Mouse (Mus musculus) layer of hippocampus, adult 9-10 months (tissue): ENCODE results near the gene Rag2.

ENCODE experiments used
- DNase-seq: peaks from one replicate; pipeline ENCODE4 v3.0.0; 2022; ENCODE audit warnings: low spot score

Gene Rag2

GRCm38 (mm10) chr2:101627227-101627626 lies 2.7 kb downstream of the Rag2 start:
- no peak for DNase-seq

DNA sequence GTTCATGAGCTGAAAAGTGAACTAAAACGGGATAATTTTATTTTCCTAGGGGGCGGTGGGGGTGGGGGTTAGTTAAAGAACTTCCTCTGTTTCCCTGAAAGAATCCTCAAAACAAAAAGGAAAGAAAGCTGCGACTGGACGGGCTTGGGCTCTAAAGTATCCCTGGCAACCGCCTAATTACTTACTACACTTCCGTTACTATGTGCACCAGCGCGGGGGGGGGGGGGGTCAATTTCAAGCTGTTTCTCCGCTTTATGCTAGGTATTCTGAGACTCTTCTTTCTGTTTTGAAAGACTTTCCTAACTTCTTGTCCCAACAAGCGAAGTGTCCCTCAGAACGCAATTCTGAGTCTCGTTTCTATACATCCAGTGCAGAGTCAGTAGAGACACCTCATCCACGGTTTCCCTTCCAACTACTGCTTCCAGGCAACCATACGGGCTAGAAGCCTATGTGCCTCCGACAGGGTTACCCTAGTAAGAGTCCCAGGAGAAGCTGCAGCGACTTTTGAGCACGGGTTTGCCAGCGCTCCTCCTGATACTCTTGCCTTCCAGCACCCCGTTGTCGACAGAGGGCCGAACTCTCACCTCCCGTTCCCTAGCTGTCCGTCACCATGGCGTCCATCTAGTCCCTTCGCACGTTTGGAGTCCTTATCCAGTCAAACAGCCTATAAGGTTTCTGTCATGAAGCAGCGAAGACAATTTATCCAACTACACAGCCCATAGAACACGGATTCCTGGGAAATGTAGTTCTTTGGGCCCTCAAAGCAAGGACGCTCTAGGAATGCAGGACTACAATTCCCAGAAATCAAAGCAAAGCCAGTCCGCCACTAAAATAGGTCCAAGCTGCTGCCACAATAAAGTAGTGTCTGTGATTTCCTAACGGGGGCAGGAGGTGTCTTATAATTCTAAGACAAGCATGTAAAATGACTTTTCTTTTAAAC lies 4.0 kb downstream of the Rag2 start:
- DNase-seq: peak; percentile 99

- no peak for DNase-seq
Observed at GRCm38 (mm10) chr2:101638979-101639839, 14.7 kb downstream of the Rag2 start.

DNA sequence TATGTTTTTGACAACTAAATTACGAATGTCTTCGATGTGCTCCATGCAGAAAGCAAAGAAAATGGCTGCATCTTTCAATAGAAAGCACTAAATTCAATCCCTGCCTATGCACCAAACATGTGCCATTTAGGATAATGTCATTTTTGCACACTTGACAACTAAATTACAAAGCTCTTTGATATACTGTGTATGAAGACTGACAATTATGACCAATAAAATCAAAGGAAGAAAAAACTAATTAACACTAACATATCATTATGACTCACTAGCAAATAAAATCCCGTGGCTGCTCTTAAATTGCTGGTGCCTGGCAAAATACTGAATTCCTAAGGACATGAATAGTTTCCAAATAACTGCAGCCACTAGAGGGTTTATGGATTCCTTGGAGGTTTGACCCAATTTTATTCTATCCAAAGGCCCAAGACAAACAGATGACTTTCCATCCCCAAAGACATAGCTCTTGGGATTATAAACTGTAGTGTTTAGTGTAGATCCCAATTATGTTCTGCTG lies 15.4 kb downstream of the Rag2 start:
- no peak for DNase-seq

DNA sequence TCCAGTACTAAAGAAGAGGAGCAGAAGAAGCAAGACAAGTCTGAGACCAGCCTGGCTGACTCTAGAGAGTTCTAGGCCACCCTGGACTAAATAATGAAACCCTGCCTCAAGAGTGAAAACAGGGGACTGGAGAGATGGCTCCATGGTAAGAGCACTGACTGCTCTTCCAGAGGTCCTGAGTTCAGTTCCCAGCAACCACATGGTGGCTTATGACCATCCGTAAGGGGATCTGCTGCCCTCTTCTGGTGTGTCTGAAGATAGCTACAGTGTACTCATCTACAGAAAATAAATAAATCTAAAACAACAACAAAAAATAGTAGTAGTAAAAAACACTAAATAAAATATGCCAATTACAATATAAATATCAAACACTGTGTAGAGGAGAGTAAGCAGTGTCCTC lies 21.3 kb downstream of the Rag2 start:
- no peak for DNase-seq

DNA sequence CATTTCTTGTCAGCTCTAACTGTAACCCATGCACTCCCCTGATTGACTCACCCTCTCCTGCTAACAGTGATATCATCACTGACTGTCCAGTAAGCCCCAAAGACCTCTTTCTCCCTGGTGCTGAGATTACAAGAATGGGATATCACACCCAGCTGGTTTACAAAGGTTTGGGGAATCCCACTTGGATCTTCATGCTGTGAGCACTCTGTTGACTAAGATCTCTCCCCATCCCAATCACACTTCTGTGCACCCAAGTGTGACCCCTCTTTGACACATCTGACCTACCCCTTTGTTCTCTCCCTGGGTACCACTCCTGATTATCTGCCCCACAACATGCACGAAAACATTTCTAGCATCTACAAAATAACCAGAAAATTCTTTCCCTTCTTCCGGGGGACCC lies 23.8 kb downstream of the Rag2 start:
- DNase-seq: no peak

GRCm38 (mm10) chr2:101649114-101649671 lies 24.7 kb downstream of the Rag2 start, which contains the start of the genes Rag1 and B230118H07Rik:
Rag1 (minus strand) TSS chr2:101649501.
B230118H07Rik (minus strand) TSS chr2:101649532.
- DNase-seq: no peak

DNA sequence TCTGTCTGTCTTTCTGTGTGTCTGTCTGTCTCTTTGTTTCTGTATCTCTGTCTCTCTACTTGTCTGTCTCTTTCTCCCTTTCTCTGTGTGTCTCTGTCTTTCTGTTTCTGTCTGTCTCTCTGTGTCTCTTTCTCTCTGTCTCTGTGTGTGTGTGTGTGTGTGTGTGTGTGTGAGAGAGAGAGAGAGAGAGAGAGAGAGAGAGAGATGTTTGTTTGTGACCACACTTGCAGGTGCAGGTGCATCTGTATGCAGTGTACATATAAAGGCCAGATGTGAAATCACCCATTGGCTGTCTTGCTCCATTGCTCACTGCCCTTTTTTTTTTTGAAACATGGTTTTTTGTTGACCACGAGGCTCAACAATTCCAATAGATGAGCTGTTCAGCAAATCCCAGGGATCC lies 25.9 kb downstream of the Rag2 start:
- no peak for DNase-seq

DNA sequence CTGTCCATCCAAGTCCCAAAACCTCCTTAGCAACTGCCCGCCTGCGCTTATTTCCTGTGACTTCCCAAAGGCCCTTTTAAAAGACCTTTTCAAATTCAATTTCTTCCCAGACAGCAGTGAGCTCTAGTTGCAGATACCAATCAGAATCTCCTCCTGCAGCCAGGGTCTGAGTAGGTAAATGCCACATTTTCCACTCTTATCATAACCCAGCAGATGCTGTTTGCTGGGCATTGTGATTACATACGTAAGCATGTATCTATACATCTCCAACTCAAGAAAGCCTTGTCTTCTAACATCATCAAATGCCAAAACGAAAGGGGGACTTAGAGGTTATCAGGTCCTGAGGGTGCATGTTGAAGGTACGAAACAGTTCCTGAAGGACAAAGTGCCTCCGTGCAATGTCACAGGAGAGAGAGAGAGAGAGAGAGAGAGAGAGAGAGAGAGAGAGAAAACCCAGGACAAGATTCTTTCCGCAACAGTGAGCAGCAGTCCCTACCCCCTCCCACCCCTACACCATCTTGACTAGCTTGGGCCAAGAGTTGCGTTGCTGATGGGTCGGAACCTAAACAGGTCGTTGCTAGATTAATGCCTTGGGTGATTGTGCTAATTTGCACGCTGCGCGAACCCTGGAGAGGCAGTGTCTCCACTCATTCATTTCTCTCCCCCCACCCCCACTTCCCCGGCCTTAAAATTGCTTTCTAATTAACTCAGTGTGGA lies 27.8 kb downstream of the Rag2 start:
- no peak for DNase-seq

DNA sequence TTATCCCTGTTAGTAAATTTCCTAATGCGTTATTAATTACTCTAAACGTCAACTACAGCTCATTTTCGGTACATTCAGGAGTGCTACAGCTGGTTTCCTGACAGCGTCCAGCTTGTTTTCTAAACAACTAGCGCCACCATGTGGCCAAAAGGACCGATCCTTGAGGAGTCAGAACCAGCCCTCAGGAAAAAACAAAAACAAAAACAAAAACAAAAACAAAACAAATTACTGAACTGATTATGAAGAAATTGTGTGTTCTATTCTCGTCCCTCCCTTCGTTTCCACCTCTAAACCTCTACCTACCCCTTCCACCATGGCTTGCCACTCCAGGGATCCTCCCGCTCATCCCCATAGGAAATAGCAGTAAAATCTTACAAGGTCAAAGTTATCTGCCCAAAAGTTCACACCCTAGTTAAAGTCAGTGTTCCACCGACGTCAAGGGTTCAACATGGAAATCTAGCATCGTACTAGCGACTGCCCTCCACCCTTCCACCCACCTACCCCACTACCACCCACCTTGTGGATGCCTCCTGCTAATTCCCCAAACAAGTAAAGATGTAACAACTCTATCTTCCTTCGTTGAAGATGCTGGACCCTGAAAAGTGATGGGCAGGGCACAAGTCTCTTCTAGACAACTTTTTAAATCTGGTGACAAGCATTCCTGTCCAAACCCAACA lies 28.5 kb downstream of the Rag2 start:
- peak; percentile 78 for DNase-seq

DNA sequence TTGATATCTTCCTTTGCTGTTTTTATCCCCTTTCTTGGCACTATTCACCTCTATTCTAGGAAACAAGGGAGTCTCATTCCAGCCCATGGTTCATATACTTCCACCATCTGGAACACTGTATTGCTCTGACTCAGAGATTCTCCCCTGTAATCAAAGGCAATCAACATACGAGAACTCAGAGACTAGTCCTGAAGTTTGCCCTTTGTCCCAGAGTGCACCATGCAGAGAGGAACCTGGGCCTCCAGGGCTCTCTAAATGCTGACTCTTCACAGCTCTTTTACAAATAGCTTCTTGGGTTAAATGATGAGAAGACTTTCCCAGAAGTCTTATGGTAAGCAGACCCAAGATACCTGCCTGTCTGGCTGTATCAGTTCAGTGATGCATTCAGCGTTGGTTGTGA lies 36.0 kb downstream of the Rag2 start:
- DNase-seq: no peak

GRCm38 (mm10) chr2:101665058-101665702 lies 40.7 kb downstream of the Rag2 start:
- DNase-seq: peak; percentile 89

- no peak for DNase-seq
Observed at GRCm38 (mm10) chr2:101665703-101666092, 41.2 kb downstream of the Rag2 start.

DNA sequence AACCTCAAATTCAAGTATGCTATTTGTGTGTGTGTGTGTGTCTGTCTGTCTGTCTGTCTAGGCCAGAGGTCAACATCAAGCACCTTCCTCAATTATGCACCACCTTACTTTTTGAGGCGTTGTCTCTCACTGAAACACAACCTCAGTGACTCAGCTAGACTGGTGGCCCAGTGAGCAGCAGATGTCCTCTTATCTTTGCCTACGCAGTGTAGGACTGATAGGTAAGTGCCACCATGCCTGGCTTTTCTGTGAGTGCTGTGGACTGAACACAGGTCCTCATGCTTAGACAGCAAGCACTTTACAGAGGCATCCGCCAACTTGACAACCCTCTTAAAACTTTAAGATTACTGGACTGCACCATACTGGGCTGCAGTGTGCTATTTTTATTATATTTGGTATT lies 44.2 kb downstream of the Rag2 start:
- no peak for DNase-seq

- no peak for DNase-seq
Observed at GRCm38 (mm10) chr2:101673547-101673946, 49.0 kb downstream of the Rag2 start.

- peak; percentile 55 for DNase-seq
Observed at GRCm38 (mm10) chr2:101678236-101679021, 53.9 kb downstream of the Rag2 start, which contains the start of gene Traf6. Traf6 (plus strand) TSS chr2:101678429.

- no peak for DNase-seq
Observed at GRCm38 (mm10) chr2:101679164-101679784, 54.8 kb downstream of the Rag2 start.
